Mouse (Mus musculus) testis, adult 2 months (tissue): ENCODE data around the gene Myrf. TPM values are rescaled to one million over a fixed set of nuclear protein-coding genes. Genes with fewer than 3 reads are reported as not detected.

Source experiments
- H3K27ac ChIP-seq: fragments of 200-500 bp; 2 replicates; pipeline ENCODE4 v1.5.1; 2012; ENCODE audit warnings: low read depth, low read length; ENCODE audit not compliant: control insufficient read depth, insufficient read depth
- H3K27me3 ChIP-seq: fragments of 200-500 bp; 2 replicates; pipeline ENCODE4 v1.6.1; 2012; ENCODE audit warnings: mild to moderate bottlenecking, low read length, moderate library complexity; ENCODE audit not compliant: control insufficient read depth, insufficient read depth
- H3K36me3 ChIP-seq: fragments of 200-500 bp; 2 replicates; pipeline ENCODE4 v1.6.1; 2012; ENCODE audit warnings: mild to moderate bottlenecking, low read length; ENCODE audit not compliant: control insufficient read depth, insufficient read depth
- H3K4me1 ChIP-seq: fragments of 200-500 bp; 2 replicates; pipeline ENCODE4 v1.6.1; 2012; ENCODE audit warnings: low read length; ENCODE audit not compliant: control insufficient read depth, insufficient read depth
- H3K4me3 ChIP-seq: fragments of 200-500 bp; 2 replicates; pipeline ENCODE4 v1.5.1; 2012; ENCODE audit warnings: low read depth, mild to moderate bottlenecking, low read length, moderate library complexity, mixed read lengths; ENCODE audit not compliant: control insufficient read depth
- CTCF ChIP-seq: fragments of 200-500 bp; IDR thresholded peaks from 2 replicates; pipeline ENCODE4 v1.5.1; 2012; ENCODE audit warnings: low read depth, mild to moderate bottlenecking, inconsistent platforms, low read length, moderate library complexity; ENCODE audit not compliant: control insufficient read depth, insufficient read depth, insufficient replicate concordance
- POLR2A ChIP-seq: fragments of 200-500 bp; IDR thresholded peaks from 2 replicates; pipeline ENCODE4 v1.6.1; 2012; ENCODE audit warnings: low read depth, mild to moderate bottlenecking, inconsistent platforms, low read length, moderate library complexity; ENCODE audit not compliant: control insufficient read depth
- polyA plus RNA-seq: library from polyadenylated mRNA; depleted of rRNA; stranded (reverse); fragments of >200 nt; gene quantifications from 2 replicates; pipeline ENCODE4 v1.2.3, GENCODE M21; 2012

Myrf gene
- polyA plus RNA-seq, 1 experiment: 3.9 TPM

GRCm38 (mm10) chr19:10270356-10270755, 29.8 kb upstream of the Myrf start:
- Histone ChIP-seq H3K27me3 (no peaks in the 10 kb centered on the region), H3K36me3 (no peaks in the 10 kb centered on the region), H3K27ac (no peak overlapping the region), H3K4me1 (peaks cover 2% of the 10 kb centered on the region), H3K4me3 (no peak overlapping the region)
- TF ChIP-seq POLR2A (no peak), CTCF (no peak)

- Histone ChIP-seq H3K4me1 (peaks cover 2% of the 10 kb centered on the region), H3K36me3 (no peaks in the 10 kb centered on the region), H3K27ac (no peak overlapping the region), H3K4me3 (no peak overlapping the region), H3K27me3 (no peaks in the 10 kb centered on the region)
- TF ChIP-seq CTCF (no peak), POLR2A (no peak)
Observed at GRCm38 (mm10) chr19:10268851-10269250, 28.3 kb upstream of the Myrf start.

GRCm38 (mm10) chr19:10267953-10268352, 27.4 kb upstream of the Myrf start:
- H3K27me3 ChIP-seq: no peaks in the 10 kb centered on the region
- H3K4me1 ChIP-seq: peaks cover 2% of the 10 kb centered on the region
- no peak for TF ChIP-seq CTCF
- no peak for TF ChIP-seq POLR2A
- H3K27ac ChIP-seq: no peak overlapping the region
- no peak overlapping the region for H3K4me3 ChIP-seq
- no peaks in the 10 kb centered on the region for H3K36me3 ChIP-seq

- H3K4me1 ChIP-seq: peaks cover 2% of the 10 kb centered on the region
- H3K36me3 ChIP-seq: no peaks in the 10 kb centered on the region
- TF ChIP-seq POLR2A (no peak), CTCF (no peak)
- H3K4me3 ChIP-seq: no peak overlapping the region
- no peaks in the 10 kb centered on the region for H3K27me3 ChIP-seq
- peak overlapping the region; percentile 59 for H3K27ac ChIP-seq
Observed at GRCm38 (mm10) chr19:10267057-10267456, 26.5 kb upstream of the Myrf start.

GRCm38 (mm10) chr19:10266196-10266850, 25.8 kb upstream of the Myrf start:
- H3K4me3 ChIP-seq: no peak overlapping the region
- H3K4me1 ChIP-seq: peaks cover 2% of the 10 kb centered on the region
- H3K27ac ChIP-seq: peak overlapping the region; percentile 59; the same call in 1 of the 2 replicates
- H3K27me3 ChIP-seq: no peaks in the 10 kb centered on the region
- TF ChIP-seq CTCF (peak; percentile 68; the same call in 1 of the 2 replicates), POLR2A (no peak)
- H3K36me3 ChIP-seq: no peaks in the 10 kb centered on the region

- no peaks in the 10 kb centered on the region for H3K4me1 ChIP-seq
- H3K27me3 ChIP-seq: no peaks in the 10 kb centered on the region
- no peak overlapping the region for H3K27ac ChIP-seq
- no peak overlapping the region for H3K4me3 ChIP-seq
- H3K36me3 ChIP-seq: no peaks in the 10 kb centered on the region
- TF ChIP-seq CTCF: no peak
- no peak for TF ChIP-seq POLR2A
Observed at GRCm38 (mm10) chr19:10261369-10261768, 20.8 kb upstream of the Myrf start.

- no peaks in the 10 kb centered on the region for H3K27me3 ChIP-seq
- H3K27ac ChIP-seq: no peak overlapping the region
- no peaks in the 10 kb centered on the region for H3K4me1 ChIP-seq
- TF ChIP-seq POLR2A: no peak
- TF ChIP-seq CTCF: peak; percentile 77; the same call in 1 of the 2 replicates
- no peaks in the 10 kb centered on the region for H3K36me3 ChIP-seq
- no peak overlapping the region for H3K4me3 ChIP-seq
Observed at GRCm38 (mm10) chr19:10258279-10259011, 17.9 kb upstream of the Myrf start.
